Comparison of ENCODE assay signal across 9 mouse cellular contexts in the genomic region with DNA sequence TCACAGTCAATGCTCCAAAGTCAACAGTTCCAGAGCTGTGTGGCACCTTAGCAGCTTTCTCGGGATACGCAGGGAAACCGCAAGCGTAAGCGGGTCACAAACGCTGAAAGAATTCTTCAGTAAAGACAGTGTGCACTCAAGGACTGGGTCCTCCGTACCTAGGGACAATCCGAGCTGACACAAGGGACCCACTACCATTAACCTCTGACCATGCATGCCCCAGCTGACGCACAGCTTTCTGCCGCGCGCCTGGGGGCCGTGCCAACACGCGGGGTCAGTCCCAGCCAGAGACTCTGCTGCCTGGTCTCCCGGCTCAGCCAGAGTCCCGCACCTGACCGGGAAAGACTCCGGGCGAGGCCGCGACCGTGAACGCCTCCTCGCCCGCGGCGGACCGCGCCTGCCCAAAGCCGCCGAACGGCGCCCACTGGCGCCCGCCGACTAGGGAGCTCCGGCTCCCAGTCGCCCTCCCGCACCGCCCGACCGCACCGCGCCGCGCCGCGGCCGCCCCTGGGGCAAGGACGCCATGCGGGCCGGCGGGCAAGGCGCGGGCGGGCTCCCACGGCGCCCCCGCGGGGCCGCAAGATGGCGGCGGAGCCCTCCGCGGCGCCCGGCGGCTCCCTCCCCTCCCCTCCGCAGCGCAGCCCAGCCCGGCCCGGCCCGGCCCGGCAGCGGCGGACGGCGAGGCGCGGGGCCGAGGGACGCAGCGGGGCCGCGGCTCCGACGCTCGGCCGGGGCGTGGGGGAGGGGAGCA. TPM values are rescaled to one million over a fixed set of nuclear protein-coding genes. Genes with fewer than 3 reads are reported as not detected.
DNase-seq lines count a peak whose midpoint lies in the region; ATAC-seq lines count a peak whose summit lies in the region.
"Had no signal": no experiment of that assay in that cellular context is flagged by ENCODE, and none has a peak within 500 bp of the region (broad histone marks: within the 10 kb centered on the region; RNA-seq: fewer than 3 reads in every experiment).

No protein-coding gene starts in this region.

- no peaks in the 10 kb centered on the region for H3K36me3 ChIP-seq in forebrain, embryonic 13.5 days (ENCODE audit: poor library complexity, severe bottlenecking)

- H3K27ac ChIP-seq in forebrain, embryonic 13.5 days, result peak overlapping the region; percentile 99

- peak overlapping the region; percentile 79 for H3K4me2 ChIP-seq in forebrain, embryonic 13.5 days

- peak; percentile 41 for DNase-seq in ES-CJ7 (ENCODE audit: low read depth, low spot score)
- DNase-seq in heart, postnatal 36 days, result peak; percentile 43 to 53
- DNase-seq in layer of hippocampus, adult 8-10 months (ENCODE audit: low spot score in 2 of 2), result peak; percentile 30 to 34
- peak; percentile 51 for DNase-seq in lung, postnatal 10 days
- DNase-seq in right cerebral cortex, postnatal 14 days, result peak; percentile 47
- DNase-seq in urinary bladder, postnatal 14 days (ENCODE audit: low spot score), result peak; percentile 32

- H3K9me3 ChIP-seq in forebrain, embryonic 13.5 days (replicated peaks), result no peaks in the 10 kb centered on the region

- intact Hi-C loops in heart, postnatal 36 days (cut with DNase I), result loop anchor here (2.0 to 5.0 kb wide), 3 partner anchors 95 to 490 kb away; partner anchors contain the start of genes Ndufv2 and Ppp4r1

- H3K4me1 ChIP-seq in forebrain, embryonic 13.5 days, result peaks cover 47% of the 10 kb centered on the region

- H3K9ac ChIP-seq in forebrain, embryonic 13.5 days, result peak overlapping the region; percentile 99

- ATAC-seq in cerebellum, adult (ENCODE audit: insufficient number of reproducible peaks, low FRiP score, low TSS enrichment), result peak; percentile 28
- peak; percentile 44 for ATAC-seq in forebrain, embryonic 13.5 days

- peak overlapping the region; percentile 82 for H3K4me3 ChIP-seq in forebrain, embryonic 13.5 days

- H3K27me3 ChIP-seq in forebrain, embryonic 13.5 days, result no peaks in the 10 kb centered on the region

- 0% methylated on average over 44 of the region's 91 CpGs for WGBS in forebrain, embryonic 13.5 days

RNA-seq across cellular contexts. Expression of gene Vapa, which starts 0.8 kb away (rescaled TPM):
- 221 and 223 TPM in 2 replicates for polyA plus RNA-seq in forebrain, embryonic 13.5 days (2015; fragmentation: Nextera tagmentation; extraction: Ambion mirVana)
- total RNA-seq in heart, postnatal 36 days (2021), result 10 to 100 TPM; 76.3 to 86.5 TPM
- 100 to 1,000 TPM; 115 to 138 (median 124) TPM for total RNA-seq in layer of hippocampus, adult 8-10 months (2022)

RNA-seq across cellular contexts. Expression of gene Txndc2, which starts 29.4 kb away (rescaled TPM):
- polyA plus RNA-seq in forebrain, embryonic 13.5 days (2015; fragmentation: Nextera tagmentation; extraction: Ambion mirVana), result 0.09 and 0.16 TPM in 2 replicates
- not detected for total RNA-seq in heart, postnatal 36 days (2021)
- total RNA-seq in layer of hippocampus, adult 8-10 months (2022), result not detected
- total RNA-seq: hematopoietic stem cell, adult 5-6 weeks had no signal

Comparison
In these comparisons a context has a peak if more than half of its experiments do, and no peak if none do; other contexts are left out.
1. Peak in every context shown above with its lines: DNase-seq, ATAC-seq, H3K4me3 ChIP-seq and H3K27ac ChIP-seq.